Comparison of ENCODE assay signal across 8 mouse cellular contexts in genomic region chr8:85081216-85081555, GRCm38 (mm10). TPM values are rescaled to one million over a fixed set of nuclear protein-coding genes. Genes with fewer than 3 reads are reported as not detected.
DNase-seq lines count a peak whose midpoint lies in the region; ATAC-seq lines count a peak whose summit lies in the region.

TSS of gene Wdr83 (minus strand) at chr8:85081306.

- intact Hi-C loops in gastrocnemius, postnatal 14 days (cut with DNase I; ENCODE audit: low total_unique reads): loop anchor here (10.0 kb wide), 2 partner anchors 94 to 314 kb away; no protein-coding TSS in a partner anchor

- peak within 1 kb of the TSS; percentile 76 for H3K4me3 ChIP-seq in limb, embryonic 15.5 days
- peak within 1 kb of the TSS; percentile 88 for H3K4me3 ChIP-seq in midbrain, embryonic 15.5 days

- ATAC-seq in limb, embryonic 15.5 days (ENCODE audit: insufficient number of reproducible peaks, low FRiP score, low TSS enrichment, low read depth): peak; percentile 61
- peak; percentile 34 for ATAC-seq in midbrain, embryonic 15.5 days (replicated peaks)

- peak within 1 kb of the TSS; percentile 93 for H3K4me2 ChIP-seq in limb, embryonic 15.5 days
- H3K4me2 ChIP-seq in midbrain, embryonic 15.5 days: peak within 1 kb of the TSS; percentile 98

- H3K9me3 ChIP-seq in limb, embryonic 15.5 days: no peaks in the 10 kb centered on the region
- no peaks in the 10 kb centered on the region for H3K9me3 ChIP-seq in midbrain, embryonic 15.5 days

- peak within 1 kb of the TSS; percentile 83 for H3K9ac ChIP-seq in limb, embryonic 15.5 days
- peak within 1 kb of the TSS; percentile 88 for H3K9ac ChIP-seq in midbrain, embryonic 15.5 days

- H3K4me1 ChIP-seq in limb, embryonic 15.5 days: peaks cover 38% of the 10 kb centered on the region
- H3K4me1 ChIP-seq in midbrain, embryonic 15.5 days: peaks cover 37% of the 10 kb centered on the region

- WGBS in limb, embryonic 15.5 days: 2% methylated on average over 9 of the region's 9 CpGs
- WGBS in midbrain, embryonic 15.5 days: 1% methylated on average over 9 of the region's 9 CpGs

- H3K36me3 ChIP-seq in limb, embryonic 15.5 days: peaks cover 25% of the 10 kb centered on the region
- H3K36me3 ChIP-seq in midbrain, embryonic 15.5 days (replicated peaks): peaks cover under 1% of the 10 kb centered on the region; the same call in 1 of the 2 replicates

- no peak for DNase-seq in frontal cortex, adult 2 months (ENCODE audit: extremely low spot score in 1 of 2, low spot score in 1 of 2)
- DNase-seq in frontal cortex, postnatal 10 days (ENCODE audit: low spot score in 2 of 2): no peak
- DNase-seq in c-Kit-positive CD71-negative TER-119-negative erythroid progenitor cells, embryonic 14.5 days (ENCODE audit: low read depth): peak; percentile 82
- DNase-seq in gastrocnemius, postnatal 14 days: peak; percentile 39
- DNase-seq in induced T-regulatory cell, adult 2 months (ENCODE audit: low read depth): peak; percentile 83
- no peak for DNase-seq in right cerebral cortex, adult 2 months (ENCODE audit: low spot score in 2 of 2)

- H3K27ac ChIP-seq in limb, embryonic 15.5 days: peak within 1 kb of the TSS; percentile 90
- peak within 1 kb of the TSS; percentile 83 for H3K27ac ChIP-seq in midbrain, embryonic 15.5 days

- no peaks in the 10 kb centered on the region for H3K27me3 ChIP-seq in limb, embryonic 15.5 days
- no peaks in the 10 kb centered on the region for H3K27me3 ChIP-seq in midbrain, embryonic 15.5 days (replicated peaks)

RNA-seq across cellular contexts. Expression of gene Wdr83, which starts in this region (rescaled TPM):
- polyA plus RNA-seq in frontal cortex, adult 2 months (2012; rRNA removed): 57.8 and 58.2 TPM in 2 replicates
- 10 to 100 TPM; 13.2 to 15.1 TPM for total RNA-seq in gastrocnemius, postnatal 14 days (2021)
- polyA plus RNA-seq in limb, embryonic 15.5 days (2015; fragmentation: Nextera tagmentation; extraction: Ambion mirVana): 40.5 and 42.4 TPM in 2 replicates
- 60.3 and 66.9 TPM in 2 replicates for polyA plus RNA-seq in midbrain, embryonic 15.5 days (2015; fragmentation: Nextera tagmentation; extraction: Ambion mirVana)

Comparison
In these comparisons a context has a peak if more than half of its experiments do, and no peak if none do; other contexts are left out.
1. DNase-seq: peak in c-Kit-positive CD71-negative TER-119-negative erythroid progenitor cells, embryonic 14.5 days (single experiment), gastrocnemius, postnatal 14 days (single experiment) and induced T-regulatory cell, adult 2 months (single experiment); none in frontal cortex, adult 2 months (0 of 2), frontal cortex, postnatal 10 days (0 of 2) and right cerebral cortex, adult 2 months (0 of 2).